Mouse (Mus musculus): ENCODE measurements at regions not wholly inside any gene's neighbourhood (a gene's known extent, or its start where the extent isn't known, plus 50 kb on each side); places are given as distances from the start of the nearest gene placed in this dataset.

GRCm38 (mm10) chr4:47954576-47955305 lies 90.2 kb upstream of the Nr4a3 start:
- Histone ChIP-seq H3K27ac (ENCODE audit: low read depth, low read length) (no peak overlapping the region), H3K4me2 (ENCODE audit: low read depth) (no peak overlapping the region), H3K4me1 (ENCODE audit: control insufficient read depth, insufficient read depth, low read length) (no peaks in the 10 kb centered on the region), H3K4me3 (ENCODE audit: low read depth, low read length) (no peak overlapping the region), H3K36me3 (ENCODE audit: control insufficient read depth, insufficient read depth, low read length) (no peaks in the 10 kb centered on the region), H3K9me3 (ENCODE audit: control insufficient read depth, low read length) (no peaks in the 10 kb centered on the region), H3K9ac (ENCODE audit: low read length) (no peak overlapping the region), H3K27me3 (ENCODE audit: control insufficient read depth, insufficient read depth, low read length) (no peaks in the 10 kb centered on the region)
- DNase-seq (ENCODE audit: low spot score) (no peak), ATAC-seq (ENCODE audit: insufficient read depth, low FRiP score, low TSS enrichment) (no peak)
- 80% methylated on average over 15 of the region's 15 CpGs for WGBS

- H3K9me3 ChIP-seq (ENCODE audit: control insufficient read depth, low read length) = no peaks in the 10 kb centered on the region
- H3K4me1 ChIP-seq (ENCODE audit: control insufficient read depth, insufficient read depth, low read length) = no peaks in the 10 kb centered on the region
- no peak overlapping the region for H3K4me3 ChIP-seq (ENCODE audit: low read depth, low read length)
- ATAC-seq (ENCODE audit: insufficient read depth, low FRiP score, low TSS enrichment) = no peak
- H3K27ac ChIP-seq (ENCODE audit: low read depth, low read length) = no peak overlapping the region
- H3K36me3 ChIP-seq (ENCODE audit: control insufficient read depth, insufficient read depth, low read length) = no peaks in the 10 kb centered on the region
- no peak for DNase-seq (ENCODE audit: low spot score)
- no peak overlapping the region for H3K4me2 ChIP-seq (ENCODE audit: low read depth)
- H3K9ac ChIP-seq (ENCODE audit: low read length) = no peak overlapping the region
- H3K27me3 ChIP-seq (ENCODE audit: control insufficient read depth, insufficient read depth, low read length) = no peaks in the 10 kb centered on the region
- WGBS = 85% methylated on average over 4 of the region's 4 CpGs
Measured at GRCm38 (mm10) chr4:47964630-47965029, 80.3 kb upstream of the Nr4a3 start.

- WGBS = 87% methylated on average over 4 of the region's 4 CpGs
- no peak overlapping the region for H3K4me3 ChIP-seq (ENCODE audit: low read depth, low read length)
- DNase-seq (ENCODE audit: low spot score) (no peak), ATAC-seq (ENCODE audit: insufficient read depth, low FRiP score, low TSS enrichment) (no peak)
- H3K27ac ChIP-seq (ENCODE audit: low read depth, low read length) = no peak overlapping the region
- H3K9me3 ChIP-seq (ENCODE audit: control insufficient read depth, low read length) = no peaks in the 10 kb centered on the region
- H3K4me1 ChIP-seq (ENCODE audit: control insufficient read depth, insufficient read depth, low read length) = no peaks in the 10 kb centered on the region
- H3K9ac ChIP-seq (ENCODE audit: low read length) = no peak overlapping the region
- no peak overlapping the region for H3K4me2 ChIP-seq (ENCODE audit: low read depth)
- no peaks in the 10 kb centered on the region for H3K27me3 ChIP-seq (ENCODE audit: control insufficient read depth, insufficient read depth, low read length)
- no peaks in the 10 kb centered on the region for H3K36me3 ChIP-seq (ENCODE audit: control insufficient read depth, insufficient read depth, low read length)
Measured at GRCm38 (mm10) chr4:47971861-47972260, 73.1 kb upstream of the Nr4a3 start.

GRCm38 (mm10) chr4:47979579-47980313 lies 65.2 kb upstream of the Nr4a3 start:
- H3K27me3 ChIP-seq (ENCODE audit: control insufficient read depth, insufficient read depth, low read length) = no peaks in the 10 kb centered on the region
- H3K4me2 ChIP-seq (ENCODE audit: low read depth) = no peak overlapping the region
- no peaks in the 10 kb centered on the region for H3K4me1 ChIP-seq (ENCODE audit: control insufficient read depth, insufficient read depth, low read length)
- H3K4me3 ChIP-seq (ENCODE audit: low read depth, low read length) = no peak overlapping the region
- no peak overlapping the region for H3K9ac ChIP-seq (ENCODE audit: low read length)
- DNase-seq (ENCODE audit: low spot score) = no peak
- no peaks in the 10 kb centered on the region for H3K36me3 ChIP-seq (ENCODE audit: control insufficient read depth, insufficient read depth, low read length)
- ATAC-seq (ENCODE audit: insufficient read depth, low FRiP score, low TSS enrichment) = no peak
- WGBS = 86% methylated on average over 13 of the region's 13 CpGs
- H3K27ac ChIP-seq (ENCODE audit: low read depth, low read length) = no peak overlapping the region
- H3K9me3 ChIP-seq (ENCODE audit: control insufficient read depth, low read length) = peaks cover 3% of the 10 kb centered on the region; the same call in 1 of the 2 replicates
